Mouse (Mus musculus): ENCODE results near the gene Tgoln1.

Gene Tgoln1

GRCm38 (mm10) chr6:72627276-72627675 is 10.5 kb upstream of the Tgoln1 start:
- DNase-seq (ENCODE audit: low read depth) = no peak

- no peak for DNase-seq (ENCODE audit: low read depth)
These were observed 9.6 kb upstream of the Tgoln1 start for GRCm38 (mm10) chr6:72626391-72626790.

- no peak for DNase-seq (ENCODE audit: low read depth)
These were observed 7.0 kb upstream of the Tgoln1 start for GRCm38 (mm10) chr6:72623661-72624402.

GRCm38 (mm10) chr6:72622917-72623316 is 6.1 kb upstream of the Tgoln1 start:
- no peak for DNase-seq (ENCODE audit: low read depth)

GRCm38 (mm10) chr6:72620920-72621319 is 4.1 kb upstream of the Tgoln1 start:
- no peak for DNase-seq (ENCODE audit: low read depth)

GRCm38 (mm10) chr6:72619734-72620532 is 3.1 kb upstream of the Tgoln1 start:
- no peak for DNase-seq (ENCODE audit: low read depth)

- DNase-seq (ENCODE audit: low read depth) = no peak
These were observed 1.0 kb downstream of the Tgoln1 start for GRCm38 (mm10) chr6:72615561-72616375.

- DNase-seq (ENCODE audit: low read depth) = no peak
These were observed 1.6 kb downstream of the Tgoln1 start for GRCm38 (mm10) chr6:72615151-72615550.

GRCm38 (mm10) chr6:72610261-72610660 is 6.5 kb downstream of the Tgoln1 start:
- no peak for DNase-seq (ENCODE audit: low read depth)

GRCm38 (mm10) chr6:72608662-72609184 is 8.1 kb downstream of the Tgoln1 start:
- DNase-seq (ENCODE audit: low read depth) = no peak

GRCm38 (mm10) chr6:72607676-72608075 is 9.1 kb downstream of the Tgoln1 start:
- no peak for DNase-seq (ENCODE audit: low read depth)

- DNase-seq (ENCODE audit: low read depth) = no peak
These were observed 9.7 kb downstream of the Tgoln1 start for GRCm38 (mm10) chr6:72607060-72607459.

GRCm38 (mm10) chr6:72604066-72604465 is 12.7 kb downstream of the Tgoln1 start:
- no peak for DNase-seq (ENCODE audit: low read depth)

- DNase-seq (ENCODE audit: low read depth) = peak; percentile 72
These were observed 15.1 kb downstream of the Tgoln1 start for GRCm38 (mm10) chr6:72601732-72602131.

GRCm38 (mm10) chr6:72600771-72601170 is 16.0 kb downstream of the Tgoln1 start:
- DNase-seq (ENCODE audit: low read depth) = no peak

GRCm38 (mm10) chr6:72600216-72600615 is 16.6 kb downstream of the Tgoln1 start:
- DNase-seq (ENCODE audit: low read depth) = no peak

GRCm38 (mm10) chr6:72598791-72599557 is 17.8 kb downstream of the Tgoln1 start:
- DNase-seq (ENCODE audit: low read depth) = no peak

GRCm38 (mm10) chr6:72597956-72598753 is 18.6 kb downstream of the Tgoln1 start, which contains the start of the genes Elmod3 and Retsat:
Elmod3 (minus strand) TSS chr6:72598413.
Retsat (plus strand) TSS chr6:72598475.
- DNase-seq (ENCODE audit: low read depth) = peak; percentile 97

GRCm38 (mm10) chr6:72597083-72597874 is 19.5 kb downstream of the Tgoln1 start:
- DNase-seq (ENCODE audit: low read depth) = no peak

- no peak for DNase-seq (ENCODE audit: low read depth)
These were observed 22.9 kb downstream of the Tgoln1 start for GRCm38 (mm10) chr6:72593914-72594313.
